Mouse (Mus musculus): ENCODE measurements around the gene Sln. TPM values are rescaled to one million over a fixed set of nuclear protein-coding genes. Genes with fewer than 3 reads are reported as not detected.

Sln gene
- polyA plus RNA-seq, 1 experiment from 2014 or later = not detected

Other genes with a start within 250 kb of the Sln start
- gene Acat1, start 239.8 kb upstream of the Sln start, polyA plus RNA-seq (2016; fragmentation: Nextera tagmentation; extraction: Ambion mirVana) = 60.3 and 62.0 TPM in 2 replicates
- gene Cul5, start 180.2 kb upstream of the Sln start, polyA plus RNA-seq (2016; fragmentation: Nextera tagmentation; extraction: Ambion mirVana) = 48.9 and 51.2 TPM in 2 replicates
- 3.9 and 4.9 TPM in 2 replicates for gene Rab39, start 143.9 kb upstream of the Sln start, polyA plus RNA-seq (2016; fragmentation: Nextera tagmentation; extraction: Ambion mirVana)
- 2.8 and 3.0 TPM in 2 replicates for gene Slc35f2, start 78.6 kb upstream of the Sln start, polyA plus RNA-seq (2016; fragmentation: Nextera tagmentation; extraction: Ambion mirVana)
- 4.5 and 4.9 TPM in 2 replicates for gene Elmod1, start 125.1 kb downstream of the Sln start, polyA plus RNA-seq (2016; fragmentation: Nextera tagmentation; extraction: Ambion mirVana)
- gene Tnfaip8l3, start 218.2 kb downstream of the Sln start, polyA plus RNA-seq (2016; fragmentation: Nextera tagmentation; extraction: Ambion mirVana) = 0.08 and 0.15 TPM in 2 replicates

Measured in midbrain, embryonic 12.5 days (tissue).